Mouse (Mus musculus): ENCODE measurements around the gene Kdm8.

The Kdm8 gene

DNA sequence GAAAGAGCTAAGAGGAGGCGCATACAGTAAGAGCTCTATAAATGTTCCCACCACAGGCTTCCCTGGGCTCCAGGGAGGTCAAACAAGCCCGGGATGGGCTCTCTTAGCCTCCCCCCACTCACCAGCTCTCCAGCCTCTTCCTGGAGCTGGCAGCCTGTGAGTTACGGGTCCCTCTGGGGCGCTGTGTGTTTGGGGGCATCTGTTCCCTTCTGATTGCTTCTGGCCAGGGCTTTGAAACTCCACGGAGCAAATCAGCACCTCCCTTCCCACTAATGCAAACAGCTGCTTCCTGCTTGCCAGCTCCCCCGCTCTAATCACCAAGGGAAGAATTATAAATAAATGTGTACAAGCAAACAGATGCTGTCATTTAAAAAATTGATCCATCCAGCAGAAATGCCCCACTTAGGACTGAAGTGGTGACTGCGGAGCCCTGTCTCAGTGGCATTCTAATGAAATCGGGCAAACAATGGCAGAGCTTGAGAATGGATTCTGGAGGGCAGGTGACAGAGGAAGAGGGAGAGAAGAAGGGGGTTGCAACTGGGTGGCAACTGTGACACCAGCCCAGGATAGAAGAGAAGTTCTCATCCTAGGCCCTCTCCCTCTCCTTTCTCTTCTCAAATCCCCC lies 9.7 kb upstream of the Kdm8 start:
- POLR2A ChIA-PET = interaction anchor here in 2 of 4 experiments (0.9 to 2.9 kb wide), 4 partner anchors 9 to 16 kb away, joined by 3 to 14 read pairs (median 6); partner anchors contain the start of gene Kdm8 (in 1 of the 2)
- CTCF ChIA-PET = interaction anchor here in 2 of 4 experiments (0.5 to 1.8 kb wide), 3 partner anchors 15 to 150 kb away, joined by 3 to 4 read pairs (median 4); no protein-coding TSS in a partner anchor

DNA sequence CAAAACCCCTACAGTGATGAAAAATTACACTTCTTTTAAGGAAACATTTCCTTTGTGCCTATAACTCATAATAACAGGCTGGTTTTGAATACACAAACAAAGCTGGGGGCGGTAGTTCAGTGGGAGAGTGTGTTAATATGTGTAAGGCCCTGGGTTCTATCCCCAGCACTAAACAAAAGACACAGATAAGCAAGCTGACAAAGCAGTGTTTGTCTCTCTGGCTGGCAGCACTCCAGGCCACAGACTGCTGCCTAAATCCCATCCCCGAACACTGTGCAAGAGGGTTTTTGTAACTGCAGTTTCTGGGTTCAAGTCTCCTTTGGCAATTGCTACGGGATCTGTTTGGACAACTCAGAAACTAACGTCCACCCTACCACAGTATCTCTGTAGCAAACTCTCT lies 2.2 kb upstream of the Kdm8 start:
- ChIA-PET CTCF (interaction anchor here in 1 of 4 experiments (0.6 kb wide), 1 partner anchor 233 kb away, joined by 6 read pairs; no protein-coding TSS in a partner anchor), POLR2A (interaction anchor here in 3 of 4 experiments (0.6 to 3.2 kb wide), 4 partner anchors 8 to 21 kb away, joined by 3 to 14 read pairs (median 4); no protein-coding TSS in a partner anchor)

DNA sequence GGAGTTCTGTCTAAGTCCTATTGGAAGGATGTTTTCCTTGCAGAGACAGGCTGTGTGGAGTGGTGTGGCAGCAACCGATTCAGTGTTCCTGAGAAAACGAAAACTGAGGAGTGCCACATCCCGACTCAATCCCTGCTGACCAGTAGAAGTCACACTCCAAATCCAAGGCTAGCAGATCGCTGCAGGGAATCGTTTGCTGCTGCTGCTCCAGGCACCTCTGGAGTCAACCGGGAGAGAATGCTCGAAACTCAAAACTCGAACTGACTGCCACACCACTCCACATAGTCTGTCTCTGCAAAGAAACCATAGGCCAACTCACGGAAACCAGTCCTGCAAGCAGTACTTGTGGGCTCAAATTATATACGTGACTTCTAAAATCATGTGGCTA lies 406 bp upstream of the Kdm8 start:
- POLR2A ChIA-PET = interaction anchor here in 3 of 4 experiments (0.6 to 3.2 kb wide), 37 partner anchors 10 to 262 kb away, joined by 3 to 35 read pairs (median 5); partner anchors contain the start of genes Nsmce1 (in 2 of the 3) and Il4ra (in 1 of the 3)
- CTCF ChIA-PET = interaction anchor here in 2 of 4 experiments (0.6 to 1.4 kb wide), 7 partner anchors 18 to 305 kb away, joined by 3 to 10 read pairs (median 3); no protein-coding TSS in a partner anchor

DNA sequence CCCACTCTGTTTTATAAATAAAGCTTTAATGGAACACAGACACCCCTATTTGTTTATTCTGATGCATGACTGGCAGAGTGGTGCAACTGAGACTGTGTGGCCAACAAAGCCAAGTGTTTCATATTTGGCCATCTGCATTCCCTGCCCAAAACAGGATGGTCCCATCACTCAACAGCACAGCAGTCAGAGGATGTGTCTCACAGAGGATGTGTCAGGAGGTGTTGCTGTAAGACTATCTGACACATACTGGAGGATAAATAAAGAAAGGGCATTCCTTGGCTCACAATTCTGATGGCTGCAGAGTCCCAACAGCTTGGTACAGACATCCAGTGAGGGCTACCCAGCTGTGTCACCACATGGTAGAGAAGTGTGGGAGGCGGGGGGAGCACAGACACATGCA lies 6.2 kb downstream of the Kdm8 start:
- ChIA-PET CTCF (interaction anchor here in 1 of 4 experiments (1.7 kb wide), 1 partner anchor 31 kb away, joined by 4 read pairs; no protein-coding TSS in a partner anchor), POLR2A (no interaction called here)

DNA sequence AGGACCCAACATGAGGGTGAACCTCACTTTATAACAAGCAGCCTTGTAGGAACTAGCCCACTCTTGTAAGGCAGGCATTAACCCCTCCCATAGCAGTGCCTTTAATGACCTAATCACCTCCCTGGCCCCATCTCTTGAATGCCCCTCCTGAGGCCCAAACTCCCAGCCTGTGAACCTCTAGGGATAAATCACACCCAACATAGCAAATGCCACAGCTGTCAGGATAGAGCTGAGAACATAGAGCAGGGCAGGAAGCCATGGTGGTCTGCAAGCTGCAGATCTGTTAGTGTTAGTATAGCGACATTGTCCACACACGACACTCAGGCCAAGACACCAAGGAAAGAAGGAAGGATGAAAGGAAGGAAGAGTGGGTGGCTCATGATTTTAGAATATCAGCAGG lies 6.6 kb downstream of the Kdm8 start:
- POLR2A ChIA-PET = interaction anchor here in 1 of 4 experiments (0.7 to 1.5 kb wide), 2 partner anchors 10 to 16 kb away, joined by 3 read pairs; no protein-coding TSS in a partner anchor
- CTCF ChIA-PET = interaction anchor here in 1 of 4 experiments (1.7 kb wide), 1 partner anchor 31 kb away, joined by 4 read pairs; no protein-coding TSS in a partner anchor

DNA sequence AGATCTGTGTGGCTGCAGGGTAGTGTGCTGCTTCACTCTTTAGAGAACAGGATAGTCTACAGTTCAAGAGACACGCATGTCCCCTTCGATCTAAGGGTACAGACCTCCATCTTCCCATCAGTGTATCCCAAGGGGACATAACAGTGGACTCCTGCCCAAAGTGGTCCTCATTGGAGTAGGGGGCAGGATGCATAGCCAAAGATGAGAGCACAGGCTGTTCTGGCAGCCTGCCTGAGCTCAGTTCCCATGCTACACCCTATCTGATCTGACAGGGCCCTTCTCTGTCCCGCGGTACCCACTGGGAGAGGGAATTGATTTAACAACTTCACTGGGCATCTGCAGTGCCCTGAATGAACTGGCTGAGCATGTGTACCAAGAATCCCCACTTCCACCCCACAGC lies 9.2 kb downstream of the Kdm8 start:
- CTCF ChIA-PET = interaction anchor here in 1 of 4 experiments (1.4 kb wide), 1 partner anchor 16 kb away, joined by 5 read pairs; no protein-coding TSS in a partner anchor
- POLR2A ChIA-PET = interaction anchor here in 2 of 4 experiments (0.6 to 2.1 kb wide), 3 partner anchors 9 to 34 kb away, joined by 3 to 6 read pairs (median 3); partner anchors contain the start of gene Kdm8 (in 2 of the 2)

DNA sequence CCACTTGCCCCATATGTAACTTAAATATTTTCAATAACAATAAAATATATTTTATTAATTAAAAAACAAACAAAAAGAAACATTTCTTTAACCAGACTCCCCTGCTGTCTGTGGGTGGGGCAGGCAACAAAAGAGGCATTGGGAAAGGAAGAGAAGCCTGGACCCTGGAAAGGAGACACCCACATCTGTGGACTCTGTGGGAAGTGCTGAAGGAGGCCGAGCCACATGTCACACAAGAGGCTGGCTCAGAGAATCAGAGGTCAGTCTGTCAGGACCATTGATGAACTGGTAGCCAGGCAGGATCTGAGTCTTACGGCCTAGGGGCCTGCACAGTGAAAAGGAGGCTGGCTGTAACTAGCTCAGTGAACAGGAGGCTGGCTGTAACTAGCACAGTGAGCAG lies 17.7 kb downstream of the Kdm8 start:
- ChIA-PET POLR2A (interaction anchor here in 3 of 4 experiments (0.7 to 2.1 kb wide), 7 partner anchors 9 to 29 kb away, joined by 3 to 9 read pairs (median 5); partner anchors contain the start of genes Kdm8 (in 2 of the 3) and Nsmce1 (in 1 of the 3)), CTCF (interaction anchor here in 3 of 4 experiments (0.7 to 3.3 kb wide), 5 partner anchors 8 to 176 kb away, joined by 3 to 19 read pairs (median 3); no protein-coding TSS in a partner anchor)

DNA sequence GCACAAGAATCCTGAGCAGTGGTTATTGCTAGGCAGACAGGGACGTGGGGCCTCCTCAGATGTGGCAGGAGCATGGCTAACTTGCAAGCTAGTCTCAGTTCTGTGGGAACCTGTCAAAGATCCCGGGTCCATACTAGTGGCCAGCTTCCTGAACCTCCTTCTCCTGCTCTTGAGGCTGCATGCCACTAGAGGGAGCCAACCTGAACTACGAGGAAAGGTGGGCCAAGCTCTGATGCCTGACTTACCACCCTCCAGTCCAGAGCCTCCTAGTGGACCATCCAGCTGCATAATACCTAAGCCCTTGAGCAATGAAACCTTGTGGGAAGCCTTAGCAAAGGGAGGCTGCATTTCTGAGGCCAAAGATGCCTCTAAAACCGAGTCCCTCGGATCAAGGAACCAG lies 25.5 kb downstream of the Kdm8 start:
- ChIA-PET POLR2A (interaction anchor here in 3 of 4 experiments (0.6 to 1.4 kb wide), 10 partner anchors 9 to 172 kb away, joined by 3 to 13 read pairs (median 3); partner anchors contain the start of genes Nsmce1 (in 3 of the 3) and Il4ra (in 1 of the 3)), CTCF (interaction anchor here (0.5 to 3.7 kb wide), 55 partner anchors 8 to 1086 kb away, joined by 3 to 25 read pairs (median 4); partner anchors contain the start of genes Nsmce1 (in 3 of the 4), Kdm8 (in 2 of the 4) and Il4ra (in 1 of the 4))

DNA sequence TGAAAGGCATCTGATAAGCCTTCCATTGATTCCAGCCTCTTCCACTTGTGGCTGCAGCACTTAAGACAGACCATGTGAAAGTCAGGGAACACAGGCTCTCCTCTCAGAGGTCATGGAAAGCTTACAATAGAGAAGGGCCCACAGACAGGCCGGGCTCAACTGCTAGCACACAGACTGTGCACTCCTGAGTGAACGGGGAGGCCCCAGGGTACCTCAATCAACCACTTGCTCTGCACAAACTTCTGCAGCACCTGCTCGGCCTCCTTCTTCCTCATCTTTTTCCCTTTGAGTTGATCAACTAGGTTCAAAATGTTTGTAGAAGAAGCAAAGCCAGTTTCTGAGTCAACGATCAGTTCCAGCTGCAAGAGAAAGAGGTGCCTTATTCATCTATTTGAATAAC lies 26.4 kb downstream of the Kdm8 start:
- ChIA-PET CTCF (interaction anchor here in 3 of 4 experiments (0.6 to 3.7 kb wide), 20 partner anchors 9 to 1195 kb away, joined by 3 to 25 read pairs (median 4); partner anchors contain the start of genes Il4ra (in 1 of the 3) and Nsmce1 (in 1 of the 3)), POLR2A (interaction anchor here in 2 of 4 experiments (1.3 to 3.0 kb wide), 7 partner anchors 10 to 110 kb away, joined by 3 to 17 read pairs (median 11); partner anchors contain the start of genes Nsmce1 (in 2 of the 2) and Kdm8 (in 1 of the 2))

DNA sequence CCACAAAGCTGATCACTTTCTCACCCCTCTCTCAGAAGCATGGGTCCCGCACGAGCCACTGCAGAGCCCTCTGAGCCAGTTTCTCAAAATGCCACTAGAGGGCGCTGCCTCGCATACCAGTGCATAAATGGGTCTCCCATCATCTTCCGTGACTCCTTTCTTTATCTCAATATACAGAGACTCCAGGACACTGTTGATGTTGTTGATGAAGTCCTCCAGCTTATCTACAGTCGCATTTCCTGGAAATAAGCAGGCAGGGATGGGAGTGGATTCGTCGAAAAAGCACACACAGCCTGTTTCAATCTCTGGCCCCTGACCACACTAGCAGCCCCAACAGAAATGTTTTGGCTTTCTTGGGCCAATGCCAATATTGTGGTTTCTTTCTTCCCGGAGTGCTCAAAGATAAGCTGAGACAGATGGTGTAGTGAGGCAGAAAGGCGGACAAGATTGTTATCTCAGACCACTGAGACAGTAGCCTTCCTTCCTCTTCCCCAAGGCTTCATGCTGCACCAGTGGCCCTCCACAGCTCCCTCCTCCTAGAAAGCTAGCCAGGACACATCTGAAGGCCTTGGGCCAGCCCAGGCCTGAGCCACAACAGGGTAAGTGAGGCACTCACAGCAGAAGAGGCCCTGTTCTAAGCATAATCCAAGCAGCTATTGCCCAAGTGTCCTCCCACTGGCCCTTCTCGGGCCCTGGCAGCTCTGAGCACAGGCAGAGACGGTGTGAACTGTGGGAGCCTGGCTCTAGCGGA lies 27.7 kb downstream of the Kdm8 start:
- ChIA-PET CTCF (interaction anchor here (0.5 to 3.7 kb wide), 22 partner anchors 10 to 618 kb away, joined by 3 to 25 read pairs (median 4); partner anchors contain the start of genes Kdm8 (in 2 of the 4) and Nsmce1 (in 1 of the 4)), POLR2A (interaction anchor here in 3 of 4 experiments (0.6 to 3.0 kb wide), 19 partner anchors 8 to 170 kb away, joined by 3 to 17 read pairs (median 5); partner anchors contain the start of genes Nsmce1 (in 3 of the 3) and Kdm8 (in 1 of the 3))

DNA sequence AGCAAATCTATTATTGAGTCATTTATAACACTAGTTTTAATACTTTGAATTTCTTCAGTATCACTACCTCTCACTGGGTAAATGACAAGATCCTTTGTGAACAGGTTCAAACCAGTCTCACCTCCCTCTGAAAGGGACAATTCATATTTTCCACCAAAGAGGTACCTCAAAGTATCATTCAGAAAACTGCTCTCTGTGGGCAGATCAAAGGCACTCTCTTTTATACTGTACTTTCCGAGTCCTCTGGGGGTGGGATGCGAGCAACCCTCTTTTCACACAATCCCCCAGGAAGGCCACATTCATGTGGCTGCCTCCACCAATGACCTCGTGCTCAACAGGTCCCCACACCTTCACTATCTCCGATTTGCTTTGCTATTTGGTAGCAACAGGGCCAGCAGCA lies 30.1 kb downstream of the Kdm8 start:
- ChIA-PET CTCF (no interaction called here), POLR2A (interaction anchor here in 2 of 4 experiments (0.9 to 1.0 kb wide), 2 partner anchors 17 to 29 kb away, joined by 3 read pairs; partner anchors contain the start of gene Nsmce1 (in 1 of the 2))

DNA sequence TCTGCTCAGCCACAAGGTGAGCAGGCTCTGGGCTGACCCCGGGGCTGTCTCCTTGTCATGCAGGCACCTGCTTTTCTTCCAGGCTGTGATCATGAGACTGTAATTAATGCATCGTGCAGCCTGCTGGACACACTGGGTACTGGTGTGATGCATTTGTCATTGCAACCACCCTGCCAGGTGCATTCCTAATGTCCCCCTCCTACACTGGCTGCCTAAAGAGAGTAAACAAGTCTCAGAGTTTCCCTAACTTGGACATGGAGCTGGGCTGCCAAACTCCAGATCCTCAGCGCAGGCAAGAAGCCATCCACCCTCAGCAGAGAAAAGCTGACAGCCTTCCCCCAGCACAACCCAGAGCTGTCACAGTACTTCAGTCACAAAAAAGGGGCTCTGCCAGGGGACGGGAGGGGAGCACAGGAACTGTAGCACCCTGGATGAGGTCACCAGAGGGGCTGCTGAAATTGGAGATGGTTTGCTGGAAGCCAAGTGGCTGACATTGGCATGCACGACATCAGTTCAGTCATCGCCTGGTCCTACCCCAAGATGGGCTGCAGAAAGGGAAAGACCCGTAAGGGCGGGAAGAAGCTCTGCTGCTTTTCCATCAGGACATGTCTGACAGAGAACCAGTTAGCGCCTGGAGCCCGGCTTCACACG lies 31.2 kb downstream of the Kdm8 start:
- POLR2A ChIA-PET = interaction anchor here in 3 of 4 experiments (0.9 to 2.3 kb wide), 5 partner anchors 11 to 57 kb away, joined by 3 to 11 read pairs (median 4); partner anchors contain the start of genes Nsmce1 (in 2 of the 3) and Kdm8 (in 1 of the 3)

DNA sequence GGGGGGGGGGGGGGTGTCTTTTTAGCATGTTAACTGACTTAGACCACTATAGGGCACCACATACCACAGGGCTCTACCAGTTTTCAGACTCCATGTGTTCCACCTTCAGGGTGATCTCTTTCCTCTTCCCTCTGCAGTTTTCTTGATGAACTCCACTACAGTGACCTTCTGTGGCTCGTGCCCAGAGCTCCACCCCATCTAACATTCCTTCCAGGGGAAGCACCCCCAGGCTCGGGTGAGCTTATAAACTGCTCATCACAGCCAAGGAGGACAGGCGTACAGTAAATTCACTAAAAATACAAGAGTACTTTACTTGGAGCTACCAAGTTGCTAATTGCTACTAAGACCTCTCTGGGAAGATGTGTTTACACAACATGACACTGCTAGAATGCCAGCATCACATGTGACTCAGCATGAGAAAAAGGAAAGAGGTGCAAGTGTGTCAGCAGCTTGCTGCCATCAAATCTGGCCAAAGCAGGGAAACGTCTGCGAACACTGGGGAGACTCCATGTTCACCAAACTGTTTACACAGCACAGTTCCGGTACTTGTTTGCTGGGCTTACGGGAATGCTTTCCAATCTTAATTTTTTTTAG lies 34.0 kb downstream of the Kdm8 start:
- POLR2A ChIA-PET = interaction anchor here in 3 of 4 experiments (0.6 to 2.0 kb wide), 6 partner anchors 13 to 1079 kb away, joined by 3 to 8 read pairs (median 6); partner anchors contain the start of gene Nsmce1 (in 2 of the 3)

More for the DNA sequence above, 31.2 kb downstream of the Kdm8 start:
- CTCF ChIA-PET = interaction anchor here in 1 of 4 experiments (1.0 kb wide), 1 partner anchor 105 kb away, joined by 3 read pairs; no protein-coding TSS in a partner anchor

DNA sequence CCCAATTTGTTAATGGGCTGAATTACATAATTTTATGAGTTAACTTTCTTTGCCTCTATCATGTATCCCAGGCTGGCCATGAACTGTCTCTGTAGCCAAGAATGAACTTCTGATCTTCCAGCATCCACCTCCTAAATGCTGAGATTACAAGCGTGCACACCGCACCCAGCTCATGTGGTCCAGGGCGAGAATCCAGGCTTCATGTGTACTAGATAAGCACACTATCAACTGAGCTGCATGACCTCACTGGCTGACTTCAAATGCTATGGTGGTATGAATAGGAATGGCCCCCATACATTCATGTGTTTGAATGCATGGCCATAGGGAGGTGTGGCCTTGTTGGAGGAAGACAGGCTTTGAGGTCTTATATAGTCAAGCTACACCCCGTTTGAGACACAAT lies 36.0 kb downstream of the Kdm8 start:
- ChIA-PET CTCF (no interaction called here), POLR2A (interaction anchor here in 2 of 4 experiments (0.8 to 2.9 kb wide), 3 partner anchors 9 to 11 kb away, joined by 3 to 12 read pairs (median 3); partner anchors contain the start of gene Nsmce1 (in 2 of the 2))

More for the DNA sequence above, 34.0 kb downstream of the Kdm8 start:
- CTCF ChIA-PET = interaction anchor here in 3 of 4 experiments (0.6 to 1.5 kb wide), 6 partner anchors 9 to 693 kb away, joined by 3 to 7 read pairs (median 5); no protein-coding TSS in a partner anchor

DNA sequence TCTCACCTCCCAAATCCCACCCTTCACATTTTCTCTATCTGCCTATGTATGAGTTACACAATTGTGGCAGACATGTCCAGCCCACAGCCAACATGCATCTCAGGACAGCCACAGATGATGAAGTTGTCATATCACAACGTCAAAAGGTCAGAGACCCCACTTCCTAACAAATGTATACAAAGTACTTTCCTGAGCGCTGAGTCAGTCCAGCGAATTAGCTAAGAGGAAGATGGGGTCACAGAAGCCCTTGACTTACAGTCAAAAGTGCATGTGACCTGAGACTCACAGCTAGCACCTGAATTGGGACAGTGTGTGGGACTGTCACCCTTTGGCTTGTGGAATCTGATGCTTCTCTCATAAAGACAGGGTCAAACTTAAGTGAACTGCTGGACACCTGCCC lies 37.9 kb downstream of the Kdm8 start:
- POLR2A ChIA-PET = interaction anchor here in 2 of 4 experiments (1.5 to 2.9 kb wide), 4 partner anchors 9 to 13 kb away, joined by 3 to 12 read pairs (median 8); partner anchors contain the start of gene Nsmce1 (in 2 of the 2)
- CTCF ChIA-PET = no interaction called here

DNA sequence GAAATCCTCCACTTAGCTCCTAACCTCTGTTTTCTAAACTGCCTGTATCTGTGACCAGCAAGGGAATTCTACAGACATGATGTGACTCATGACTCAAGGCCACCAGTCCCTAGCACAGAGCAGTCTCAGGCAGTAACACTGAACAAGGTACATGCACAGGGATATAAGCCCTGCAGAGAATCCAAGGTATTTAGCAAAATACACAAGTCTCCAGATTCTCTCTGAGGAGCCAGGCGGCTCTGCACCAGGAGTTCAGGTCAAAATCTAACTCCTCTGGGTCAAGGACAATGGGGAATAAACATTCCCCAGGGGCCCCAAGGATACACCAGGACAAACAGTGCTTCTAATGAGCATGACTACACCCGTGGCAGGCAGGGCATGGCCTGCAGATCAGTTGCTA lies 38.4 kb downstream of the Kdm8 start:
- ChIA-PET POLR2A (interaction anchor here in 2 of 4 experiments (1.5 to 2.9 kb wide), 3 partner anchors 8 to 10 kb away, joined by 7 to 12 read pairs (median 9); partner anchors contain the start of gene Nsmce1 (in 2 of the 2)), CTCF (interaction anchor here in 2 of 4 experiments (0.6 to 1.6 kb wide), 3 partner anchors 10 to 1055 kb away, joined by 3 to 4 read pairs (median 3); no protein-coding TSS in a partner anchor)

All from embryonic stem cell, embryonic (primary cell).